Mouse (Mus musculus) kidney, adult 18-20 months (tissue): ENCODE measurements around the gene Stambp.

Source experiments
- DNase-seq: peaks from one replicate; pipeline ENCODE4 v3.0.0; 2021

Stambp gene

GRCm38 (mm10) chr6:83568901-83569862, 3.3 kb downstream of the Stambp start:
- DNase-seq, result no peak

GRCm38 (mm10) chr6:83555972-83556371, 16.6 kb downstream of the Stambp start:
- no peak for DNase-seq

- peak; percentile 9 for DNase-seq
Measured at GRCm38 (mm10) chr6:83548346-83548745, 24.2 kb downstream of the Stambp start.

GRCm38 (mm10) chr6:83545778-83546177, 26.8 kb downstream of the Stambp start:
- no peak for DNase-seq

GRCm38 (mm10) chr6:83541756-83542456, 30.6 kb downstream of the Stambp start:
- no peak for DNase-seq

GRCm38 (mm10) chr6:83540017-83540416, 32.5 kb downstream of the Stambp start:
- no peak for DNase-seq

GRCm38 (mm10) chr6:83536795-83537059, 35.8 kb downstream of the Stambp start:
- DNase-seq, result no peak

GRCm38 (mm10) chr6:83536028-83536794, 36.3 kb downstream of the Stambp start, which contains the start of gene Actg2:
TSS of gene Actg2 (minus strand) at chr6:83536265.
- DNase-seq, result no peak

GRCm38 (mm10) chr6:83532608-83533007, 39.9 kb downstream of the Stambp start:
- no peak for DNase-seq

GRCm38 (mm10) chr6:83523194-83523593, 49.3 kb downstream of the Stambp start:
- no peak for DNase-seq

GRCm38 (mm10) chr6:83521784-83522183, 50.7 kb downstream of the Stambp start:
- DNase-seq, result no peak

- DNase-seq, result no peak
Measured at GRCm38 (mm10) chr6:83518637-83519036, 53.9 kb downstream of the Stambp start.

- DNase-seq, result no peak
Measured at GRCm38 (mm10) chr6:83515172-83515571, 57.4 kb downstream of the Stambp start.

- DNase-seq, result peak; percentile 72
Measured at GRCm38 (mm10) chr6:83512495-83512894, 60.0 kb downstream of the Stambp start.

- no peak for DNase-seq
Measured at GRCm38 (mm10) chr6:83510210-83510609, 62.3 kb downstream of the Stambp start.

- DNase-seq, result no peak
Measured at GRCm38 (mm10) chr6:83509442-83509841, 63.1 kb downstream of the Stambp start.

- no peak for DNase-seq
Measured at GRCm38 (mm10) chr6:83507168-83507546, 65.4 kb downstream of the Stambp start.

GRCm38 (mm10) chr6:83506258-83507167, 66.0 kb downstream of the Stambp start, which contains the start of gene Dguok:
TSS of gene Dguok (minus strand) at chr6:83506969.
- DNase-seq, result peak; percentile 95

GRCm38 (mm10) chr6:83505554-83505953, 67.0 kb downstream of the Stambp start:
- DNase-seq, result no peak

GRCm38 (mm10) chr6:83503361-83503760, 69.2 kb downstream of the Stambp start:
- no peak for DNase-seq

GRCm38 (mm10) chr6:83502656-83503055, 69.9 kb downstream of the Stambp start:
- DNase-seq, result no peak
